Mouse (Mus musculus) heart, embryonic 11.5 days (tissue): ENCODE data around the gene Dnajc9. TPM values are rescaled to one million over a fixed set of nuclear protein-coding genes. Genes with fewer than 3 reads are reported as not detected.

Experiments
- ATAC-seq: fragments of 200-750 bp; cut with Nextera tagmentation; replicated peaks from 2 replicates; pipeline ENCODE4 v1.8.0; 2017; ENCODE audit warnings: moderate library complexity; ENCODE audit not compliant: insufficient number of reproducible peaks, low FRiP score, low TSS enrichment
- H3K27ac ChIP-seq: fragments of 300-500 bp; sonication (generic); 2 replicates; pipeline ENCODE4 v1.5.1; 2014; ENCODE audit warnings: mild to moderate bottlenecking, low read depth, low read length
- H3K27me3 ChIP-seq: fragments of 300-500 bp; sonication (generic); 2 replicates; pipeline ENCODE4 v1.6.1; 2014; ENCODE audit warnings: mild to moderate bottlenecking, low read length, mixed read lengths; ENCODE audit not compliant: control insufficient read depth, insufficient read depth
- H3K36me3 ChIP-seq: fragments of 300-500 bp; sonication (generic); 2 replicates; pipeline ENCODE4 v1.6.1; 2014; ENCODE audit warnings: mild to moderate bottlenecking, low read length, moderate library complexity, mixed read lengths; ENCODE audit not compliant: control insufficient read depth, insufficient read depth
- H3K4me1 ChIP-seq: fragments of 300-500 bp; sonication (generic); 2 replicates; pipeline ENCODE4 v1.6.1; 2014; ENCODE audit warnings: low read length; ENCODE audit not compliant: control insufficient read depth, insufficient read depth
- H3K4me2 ChIP-seq: fragments of 300-500 bp; sonication (generic); 2 replicates; pipeline ENCODE4 v1.6.1; 2014; ENCODE audit warnings: mild to moderate bottlenecking, moderate library complexity
- H3K4me3 ChIP-seq: fragments of 300-500 bp; sonication (generic); 2 replicates; pipeline ENCODE4 v1.5.1; 2014; ENCODE audit warnings: low read depth, low read length
- H3K9ac ChIP-seq: fragments of 300-500 bp; sonication (generic); 2 replicates; pipeline ENCODE4 v1.6.1; 2014; ENCODE audit warnings: mild to moderate bottlenecking, low read depth, low read length, moderate library complexity
- H3K9me3 ChIP-seq: fragments of 300-500 bp; sonication (generic); replicated peaks from 2 replicates; pipeline ENCODE4 v1.6.1; 2016; ENCODE audit warnings: low read length; ENCODE audit not compliant: control insufficient read depth
- WGBS: fragments of 180-500 bp; shearing (Covaris S2); extraction: QIAGEN DNeasy Blood & Tissue Kit; methylation state at CpG from one replicate; pipeline ENCODE4 v1.1.7; 2014; ENCODE audit not compliant: insufficient replicate concordance; 5-methylcytosine and 5-hydroxymethylcytosine counted together
- polyA plus RNA-seq: library from polyadenylated mRNA; unstranded; fragments of >200 nt; fragmentation: Nextera tagmentation; extraction: Ambion mirVana; gene quantifications from 2 replicates; pipeline ENCODE4 v1.2.1, GENCODE M21; 2014

Gene Dnajc9
- polyA plus RNA-seq, 1 experiment from 2014 or later = 76.4 TPM

DNA sequence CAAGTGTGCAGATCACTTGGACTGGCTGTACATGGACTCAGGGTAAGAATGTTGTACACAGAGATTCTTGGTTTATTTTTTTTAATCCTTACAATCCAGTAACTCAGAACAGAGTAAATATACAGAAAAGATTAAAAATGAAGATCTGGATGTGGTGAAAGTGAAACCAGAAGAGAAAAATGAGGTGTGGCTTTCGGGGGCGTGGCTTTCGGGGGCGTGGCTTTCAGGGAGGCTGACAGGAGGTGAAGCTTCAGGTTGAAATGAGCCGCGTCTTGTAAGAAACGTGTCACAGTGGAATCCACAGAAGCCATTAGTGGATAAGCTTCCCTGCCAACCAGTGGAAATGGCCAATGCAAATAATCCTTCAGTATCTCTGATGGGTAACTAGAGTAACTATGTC is 47.8 kb downstream of the Dnajc9 start:
- H3K9me3 ChIP-seq = no peaks in the 10 kb centered on the region
- H3K36me3 ChIP-seq = peaks cover 8% of the 10 kb centered on the region
- no peak overlapping the region for H3K4me2 ChIP-seq
- H3K9ac ChIP-seq = no peak overlapping the region
- no peak overlapping the region for H3K4me3 ChIP-seq
- H3K4me1 ChIP-seq = no peaks in the 10 kb centered on the region
- H3K27ac ChIP-seq = no peak overlapping the region
- ATAC-seq = no peak
- 75% methylated on average over 7 of the region's 7 CpGs for WGBS
- no peaks in the 10 kb centered on the region for H3K27me3 ChIP-seq

DNA sequence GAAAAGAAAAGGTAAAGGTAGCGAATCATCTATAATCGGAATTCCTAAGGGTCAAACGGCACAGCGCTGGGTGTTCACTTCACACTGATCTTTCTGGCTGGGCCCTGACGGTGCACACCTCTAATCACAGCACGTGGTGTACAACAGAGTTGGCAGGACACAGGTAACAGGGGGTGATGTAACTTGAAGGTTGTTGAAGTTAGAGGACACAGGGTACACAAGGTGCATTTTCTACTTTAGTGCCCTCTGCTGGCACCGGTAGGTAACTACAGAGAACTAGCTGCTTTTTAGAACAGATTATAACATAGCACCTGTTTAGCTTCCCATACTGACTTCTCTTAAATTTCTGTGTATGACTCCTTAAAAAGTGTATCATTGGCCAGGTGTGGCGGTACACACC is 48.6 kb downstream of the Dnajc9 start:
- H3K9ac ChIP-seq = no peak overlapping the region
- 82% methylated on average over 8 of the region's 8 CpGs for WGBS

DNA sequence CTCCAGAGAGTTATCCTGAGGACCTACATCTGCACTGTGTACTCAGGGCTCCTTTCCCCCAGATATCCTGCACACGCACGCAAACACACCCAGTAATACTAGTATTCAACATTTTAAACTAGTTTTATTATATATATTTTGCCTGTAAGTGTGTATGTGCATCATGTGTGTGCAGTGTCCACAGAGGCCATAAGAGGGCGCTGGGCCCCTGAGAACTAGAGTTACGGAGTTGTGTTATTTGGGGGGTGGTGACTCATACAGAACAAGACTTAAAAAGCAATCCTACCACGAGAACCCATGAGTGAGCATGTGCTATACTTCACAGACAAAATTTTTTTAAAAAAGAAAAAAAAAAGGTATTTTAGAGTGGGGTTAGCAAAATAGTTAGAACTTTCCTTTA is 49.3 kb downstream of the Dnajc9 start:
- Histone ChIP-seq H3K9me3 (no peaks in the 10 kb centered on the region), H3K27ac (no peak overlapping the region), H3K4me2 (no peak overlapping the region), H3K27me3 (no peaks in the 10 kb centered on the region), H3K36me3 (peaks cover 12% of the 10 kb centered on the region), H3K4me3 (no peak overlapping the region), H3K4me1 (no peaks in the 10 kb centered on the region), H3K9ac (no peak overlapping the region)
- no peak for ATAC-seq
- WGBS = 91% methylated on average over 5 of the region's 5 CpGs

More for the DNA sequence above, 48.6 kb downstream of the Dnajc9 start:
- Histone ChIP-seq H3K27ac (no peak overlapping the region), H3K4me3 (no peak overlapping the region), H3K4me2 (no peak overlapping the region), H3K27me3 (no peaks in the 10 kb centered on the region), H3K4me1 (no peaks in the 10 kb centered on the region), H3K9me3 (no peaks in the 10 kb centered on the region), H3K36me3 (peaks cover 12% of the 10 kb centered on the region)
- ATAC-seq = no peak

Other genes starting within 250 kb of the Dnajc9 start
- 2.2 and 2.9 TPM in 2 replicates for gene Kcnk5, start 207.1 kb downstream of the Dnajc9 start, polyA plus RNA-seq
- gene Kcnk16, start 119.7 kb downstream of the Dnajc9 start, polyA plus RNA-seq = not detected in 2 replicates
- gene Nudt13, start 94.2 kb downstream of the Dnajc9 start, polyA plus RNA-seq = 9.0 and 9.8 TPM in 2 replicates
- gene Ecd, start 40.8 kb downstream of the Dnajc9 start, polyA plus RNA-seq = 39.6 and 43.7 TPM in 2 replicates
- gene Fam149b, start 40.7 kb downstream of the Dnajc9 start, polyA plus RNA-seq = 27.5 and 33.2 TPM in 2 replicates
- 93.3 and 97.9 TPM in 2 replicates for gene Mrps16, start 4.7 kb upstream of the Dnajc9 start, polyA plus RNA-seq
- 0.21 TPM in 1 of 2 replicates, not detected in the other for gene Cfap70, start 63.3 kb upstream of the Dnajc9 start, polyA plus RNA-seq
- gene Anxa7, start 91.2 kb upstream of the Dnajc9 start, polyA plus RNA-seq = 38.1 and 42.5 TPM in 2 replicates
- gene Mss51, start 108.0 kb upstream of the Dnajc9 start, polyA plus RNA-seq = 0.62 and 1.1 TPM in 2 replicates
- 43.1 and 46.8 TPM in 2 replicates for gene Ppp3cb, start 157.7 kb upstream of the Dnajc9 start, polyA plus RNA-seq